Mouse (Mus musculus): ENCODE data around the gene Gm37240.
"Not testable (repeated sequence)": the region's sequence is repeated elsewhere in the genome, so short reads cannot be mapped to it uniquely, and the experiment has no call there.

The Gm37240 gene

GRCm38 (mm10) chr3:84681699-84682098 is 1205.6 kb downstream of the Gm37240 start:
- no peak for DNase-seq (ENCODE audit: low read depth, low spot score)

- no peak for DNase-seq (ENCODE audit: low read depth, low spot score)
Measured at GRCm38 (mm10) chr3:84680062-84680461, 1207.3 kb downstream of the Gm37240 start.

- no peak for DNase-seq (ENCODE audit: low read depth, low spot score)
Measured at GRCm38 (mm10) chr3:84679542-84679941, 1207.8 kb downstream of the Gm37240 start.

GRCm38 (mm10) chr3:84678891-84679290 is 1208.4 kb downstream of the Gm37240 start:
- DNase-seq (ENCODE audit: low read depth, low spot score) = no peak

- no peak for DNase-seq (ENCODE audit: low read depth, low spot score)
Measured at GRCm38 (mm10) chr3:84675710-84676109, 1211.6 kb downstream of the Gm37240 start.

GRCm38 (mm10) chr3:84673552-84673951 is 1213.8 kb downstream of the Gm37240 start:
- DNase-seq (ENCODE audit: low read depth, low spot score) = no peak

GRCm38 (mm10) chr3:84672136-84672535 is 1215.2 kb downstream of the Gm37240 start:
- no peak for DNase-seq (ENCODE audit: low read depth, low spot score)

- DNase-seq (ENCODE audit: low read depth, low spot score) = no peak
Measured at GRCm38 (mm10) chr3:84668957-84669356, 1218.4 kb downstream of the Gm37240 start.

- no peak for DNase-seq (ENCODE audit: low read depth, low spot score)
Measured at GRCm38 (mm10) chr3:84665255-84666073, 1221.9 kb downstream of the Gm37240 start.

GRCm38 (mm10) chr3:84664686-84665085 is 1222.6 kb downstream of the Gm37240 start:
- DNase-seq (ENCODE audit: low read depth, low spot score) = no peak

- no peak for DNase-seq (ENCODE audit: low read depth, low spot score)
Measured at GRCm38 (mm10) chr3:84663858-84664257, 1223.5 kb downstream of the Gm37240 start.

GRCm38 (mm10) chr3:84663079-84663478 is 1224.2 kb downstream of the Gm37240 start:
- DNase-seq (ENCODE audit: low read depth, low spot score) = no peak

GRCm38 (mm10) chr3:84660380-84660779 is 1226.9 kb downstream of the Gm37240 start:
- no peak for DNase-seq (ENCODE audit: low read depth, low spot score)

- no peak for DNase-seq (ENCODE audit: low read depth, low spot score)
Measured at GRCm38 (mm10) chr3:84658872-84659271, 1228.4 kb downstream of the Gm37240 start.

GRCm38 (mm10) chr3:84658017-84658416 is 1229.3 kb downstream of the Gm37240 start:
- no peak for DNase-seq (ENCODE audit: low read depth, low spot score)

GRCm38 (mm10) chr3:84657240-84657639 is 1230.1 kb downstream of the Gm37240 start:
- no peak for DNase-seq (ENCODE audit: low read depth, low spot score)

GRCm38 (mm10) chr3:84655785-84656150 is 1231.5 kb downstream of the Gm37240 start:
- not testable (repeated sequence) for DNase-seq (ENCODE audit: low read depth, low spot score)

GRCm38 (mm10) chr3:84654900-84655784 is 1232.2 kb downstream of the Gm37240 start:
- no peak for DNase-seq (ENCODE audit: low read depth, low spot score)

- no peak for DNase-seq (ENCODE audit: low read depth, low spot score)
Measured at GRCm38 (mm10) chr3:84654246-84654826, 1233.0 kb downstream of the Gm37240 start.

- no peak for DNase-seq (ENCODE audit: low read depth, low spot score)
Measured at GRCm38 (mm10) chr3:84653557-84654245, 1233.6 kb downstream of the Gm37240 start.
